Mouse (Mus musculus): Measurements from ENCODE around the gene Ccdc97.

DNA sequence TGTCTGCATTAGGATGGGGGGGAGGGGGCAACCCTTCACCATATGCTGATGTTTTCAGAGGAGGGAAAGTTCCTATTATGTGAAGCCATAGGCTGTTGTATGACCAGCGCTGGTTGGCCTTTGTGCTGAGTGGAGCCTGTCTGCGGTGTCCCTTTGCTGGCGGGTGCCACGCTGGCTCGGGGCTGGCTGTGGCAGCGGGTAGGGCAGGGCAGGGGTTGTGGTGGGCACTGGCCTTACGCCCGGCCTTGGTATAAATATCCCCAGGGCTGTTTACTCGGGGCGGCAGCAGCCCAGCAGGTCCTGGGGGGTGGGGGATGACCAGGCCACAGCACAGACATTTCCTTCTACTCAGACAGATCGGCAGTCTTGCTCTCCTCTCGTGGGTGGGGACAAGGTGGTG, 8.9 kb downstream of the Ccdc97 start:
- TF ChIP-seq POLR2A (IDR thresholded peaks at IDR 0.05; ENCODE audit: borderline replicate concordance, extremely low read depth, low read depth, low read length) (no peak), CTCF (IDR thresholded peaks at IDR 0.05; ENCODE audit: insufficient read depth, low read length) (no peak)
